Mouse (Mus musculus): ENCODE data around the gene Prlh. TPM values are rescaled to one million over a fixed set of nuclear protein-coding genes. Genes with fewer than 3 reads are reported as not detected.

The Prlh gene
- polyA plus RNA-seq, 1 experiment from 2014 or later, result not detected

DNA sequence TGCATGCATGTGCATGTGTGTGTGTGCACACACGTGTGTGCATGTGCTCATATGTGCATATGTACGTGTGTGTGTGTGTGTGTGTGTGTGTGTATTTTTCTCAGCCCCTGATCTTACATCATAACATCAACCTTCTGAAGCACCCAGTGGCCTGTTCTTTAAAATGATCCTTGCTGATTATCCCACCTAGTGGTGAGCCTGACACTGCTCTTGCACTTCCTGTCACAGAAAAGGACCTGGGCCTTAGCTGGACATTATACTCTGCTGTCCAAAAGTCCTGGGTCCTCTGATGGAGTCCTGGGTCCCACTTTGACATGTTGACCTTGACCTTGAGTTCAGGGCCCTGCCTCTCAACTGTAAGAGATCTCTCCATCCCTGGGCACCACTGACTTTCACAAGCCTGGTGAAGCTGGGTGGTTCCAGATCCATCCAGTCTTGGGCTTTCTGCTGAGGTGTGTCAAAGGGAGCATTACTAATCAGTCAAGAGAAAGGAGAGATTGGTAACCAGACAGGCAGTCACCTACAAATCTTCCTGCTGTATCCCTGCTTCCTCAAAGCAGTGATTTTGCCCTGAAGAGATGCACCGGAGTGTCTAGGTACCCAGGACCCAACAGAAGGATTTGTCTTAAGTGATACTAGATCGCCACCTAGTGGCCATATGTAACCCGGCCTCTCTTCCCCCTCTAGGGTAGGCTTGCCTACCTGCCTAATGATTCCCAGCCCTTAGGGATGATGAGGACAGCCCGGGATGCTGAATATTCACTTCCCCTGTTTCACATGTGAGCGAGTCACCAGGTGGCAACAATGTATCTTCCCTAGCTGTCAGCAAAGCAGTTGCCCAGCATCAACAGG is 3.6 kb downstream of the Prlh start:
- Histone ChIP-seq H3K4me3 (no peak overlapping the region), H3K27me3 (peaks cover 6% of the 10 kb centered on the region; the same call in 1 of the 2 replicates), H3K4me2 (no peak overlapping the region), H3K9me3 (no peaks in the 10 kb centered on the region), H3K27ac (no peak overlapping the region), H3K36me3 (no peaks in the 10 kb centered on the region), H3K9ac (no peak overlapping the region), H3K4me1 (peaks cover 4% of the 10 kb centered on the region)
- peak; percentile 53; the same call in 1 of the 2 replicates for ATAC-seq (ENCODE audit: borderline replicate concordance, extremely low read depth, low FRiP score, low TSS enrichment)
- WGBS, result 31% methylated on average over 7 of the region's 7 CpGs

- Histone ChIP-seq H3K4me3 (no peak overlapping the region), H3K27me3 (peaks cover 6% of the 10 kb centered on the region; the same call in 1 of the 2 replicates), H3K9ac (no peak overlapping the region), H3K4me2 (no peak overlapping the region), H3K27ac (peak overlapping the region; percentile 25; the same call in 1 of the 2 replicates), H3K4me1 (peaks cover 14% of the 10 kb centered on the region), H3K36me3 (no peaks in the 10 kb centered on the region), H3K9me3 (no peaks in the 10 kb centered on the region)
- 30% methylated on average over 4 of the region's 4 CpGs for WGBS
- no peak for ATAC-seq (ENCODE audit: borderline replicate concordance, extremely low read depth, low FRiP score, low TSS enrichment)
These were observed 9.6 kb downstream of the Prlh start for GRCm38 (mm10) chr1:90962526-90962925.

DNA sequence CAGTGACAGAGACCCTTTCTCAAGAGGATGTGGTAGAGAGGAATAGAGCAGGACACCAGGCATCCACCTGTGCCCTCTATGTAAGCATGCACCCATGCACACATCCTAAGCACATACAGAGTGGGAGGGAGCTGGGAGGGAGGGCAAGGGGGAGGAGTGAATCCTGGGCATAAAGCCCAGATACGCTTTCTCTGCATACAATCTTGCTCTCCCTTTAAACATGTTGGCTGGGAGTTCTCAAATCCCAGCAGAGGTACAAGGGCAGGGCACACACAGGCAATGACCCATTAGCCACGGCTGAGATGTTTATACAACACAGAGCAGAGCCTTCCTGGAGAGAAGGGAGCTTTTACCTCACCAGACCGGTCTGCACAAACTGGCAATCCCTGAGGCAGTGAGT is 10.1 kb downstream of the Prlh start:
- Histone ChIP-seq H3K4me2 (no peak overlapping the region), H3K9me3 (no peaks in the 10 kb centered on the region), H3K27me3 (peaks cover 6% of the 10 kb centered on the region; the same call in 1 of the 2 replicates), H3K4me1 (peaks cover 18% of the 10 kb centered on the region), H3K9ac (no peak overlapping the region), H3K36me3 (no peaks in the 10 kb centered on the region), H3K27ac (peak overlapping the region; percentile 25), H3K4me3 (no peak overlapping the region)
- WGBS, result 3% methylated on average over 3 of the region's 3 CpGs
- peak; percentile 75 for ATAC-seq (ENCODE audit: borderline replicate concordance, extremely low read depth, low FRiP score, low TSS enrichment)

DNA sequence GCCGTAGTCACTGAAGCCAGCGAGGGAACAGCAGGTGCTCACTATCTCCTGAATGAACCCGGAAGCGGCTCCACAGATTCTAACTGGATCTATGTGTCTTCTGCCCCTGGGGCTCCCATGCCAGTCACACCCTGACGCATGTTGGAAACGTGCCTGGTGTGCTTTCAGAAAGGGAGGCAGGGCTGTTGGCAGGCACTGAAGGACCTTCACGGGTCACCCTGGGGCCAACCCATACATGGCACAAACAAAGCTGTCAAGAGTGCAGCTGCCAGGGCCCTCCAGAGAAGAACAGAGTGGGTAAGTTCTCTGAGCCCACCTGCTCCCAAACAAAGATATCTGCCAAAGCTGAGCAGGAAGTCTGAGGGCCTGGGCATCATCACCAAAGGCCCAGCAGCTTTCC is 14.7 kb downstream of the Prlh start:
- H3K9me3 ChIP-seq, result no peaks in the 10 kb centered on the region
- H3K4me2 ChIP-seq, result no peak overlapping the region
- no peak overlapping the region for H3K27ac ChIP-seq
- H3K9ac ChIP-seq, result no peak overlapping the region
- ATAC-seq (ENCODE audit: borderline replicate concordance, extremely low read depth, low FRiP score, low TSS enrichment), result no peak
- no peaks in the 10 kb centered on the region for H3K36me3 ChIP-seq
- H3K4me1 ChIP-seq, result peaks cover 36% of the 10 kb centered on the region
- no peaks in the 10 kb centered on the region for H3K27me3 ChIP-seq
- no peak overlapping the region for H3K4me3 ChIP-seq
- WGBS, result 53% methylated on average over 7 of the region's 7 CpGs

DNA sequence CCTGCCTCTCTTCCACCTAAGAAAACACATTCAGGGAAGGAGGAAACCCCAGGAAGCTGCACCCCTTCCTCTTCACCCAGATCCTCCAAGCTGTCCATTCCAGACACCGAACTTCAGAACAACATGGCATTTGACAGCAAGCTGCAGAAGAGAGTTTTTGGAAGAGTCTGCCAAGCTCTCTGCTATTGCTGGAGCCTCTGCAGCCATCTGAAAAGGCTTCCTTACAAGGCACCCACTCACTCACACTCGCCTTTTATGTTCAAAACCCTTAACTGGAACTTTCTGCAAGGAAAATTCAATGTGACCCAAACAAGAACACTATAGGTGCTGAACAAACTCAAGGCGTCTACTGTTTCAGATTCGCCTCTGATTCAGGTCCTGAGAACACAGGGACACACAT is 15.7 kb downstream of the Prlh start:
- no peak for ATAC-seq (ENCODE audit: borderline replicate concordance, extremely low read depth, low FRiP score, low TSS enrichment)
- Histone ChIP-seq H3K27me3 (no peaks in the 10 kb centered on the region), H3K9me3 (no peaks in the 10 kb centered on the region), H3K4me1 (peaks cover 34% of the 10 kb centered on the region), H3K9ac (no peak overlapping the region), H3K36me3 (no peaks in the 10 kb centered on the region), H3K4me2 (peak overlapping the region; percentile 42; the same call in 1 of the 2 replicates), H3K27ac (peak overlapping the region; percentile 74; the same call in 1 of the 2 replicates), H3K4me3 (no peak overlapping the region)
- WGBS, result 58% methylated on average over 4 of the region's 4 CpGs

GRCm38 (mm10) chr1:90969347-90969784 is 16.5 kb downstream of the Prlh start, which contains the start of gene Rab17:
Rab17 (minus strand) TSS chr1:90969661.
- Histone ChIP-seq H3K9me3 (no peaks in the 10 kb centered on the region), H3K27me3 (no peaks in the 10 kb centered on the region), H3K4me1 (peaks cover 33% of the 10 kb centered on the region), H3K36me3 (no peaks in the 10 kb centered on the region), H3K4me2 (peak within 1 kb of the TSS; percentile 42), H3K4me3 (peak within 1 kb of the TSS; percentile 17), H3K9ac (0 out of 2 replicates have a peak within 1 kb of the TSS, but pooled peaks have one; percentile 3), H3K27ac (peak within 1 kb of the TSS; percentile 74)
- 10% methylated on average over 9 of the region's 9 CpGs for WGBS
- ATAC-seq (ENCODE audit: borderline replicate concordance, extremely low read depth, low FRiP score, low TSS enrichment), result peak; percentile 44; the same call in 1 of the 2 replicates

GRCm38 (mm10) chr1:90969881-90970390 is 17.0 kb downstream of the Prlh start:
- H3K4me2 ChIP-seq, result peak overlapping the region; percentile 42; the same call in 1 of the 2 replicates
- no peaks in the 10 kb centered on the region for H3K27me3 ChIP-seq
- H3K27ac ChIP-seq, result peak overlapping the region; percentile 74; the same call in 1 of the 2 replicates
- no peak overlapping the region for H3K4me3 ChIP-seq
- 63% methylated on average over 10 of the region's 10 CpGs for WGBS
- H3K9ac ChIP-seq, result no peak overlapping the region
- H3K36me3 ChIP-seq, result no peaks in the 10 kb centered on the region
- no peak for ATAC-seq (ENCODE audit: borderline replicate concordance, extremely low read depth, low FRiP score, low TSS enrichment)
- peaks cover 33% of the 10 kb centered on the region for H3K4me1 ChIP-seq
- no peaks in the 10 kb centered on the region for H3K9me3 ChIP-seq

DNA sequence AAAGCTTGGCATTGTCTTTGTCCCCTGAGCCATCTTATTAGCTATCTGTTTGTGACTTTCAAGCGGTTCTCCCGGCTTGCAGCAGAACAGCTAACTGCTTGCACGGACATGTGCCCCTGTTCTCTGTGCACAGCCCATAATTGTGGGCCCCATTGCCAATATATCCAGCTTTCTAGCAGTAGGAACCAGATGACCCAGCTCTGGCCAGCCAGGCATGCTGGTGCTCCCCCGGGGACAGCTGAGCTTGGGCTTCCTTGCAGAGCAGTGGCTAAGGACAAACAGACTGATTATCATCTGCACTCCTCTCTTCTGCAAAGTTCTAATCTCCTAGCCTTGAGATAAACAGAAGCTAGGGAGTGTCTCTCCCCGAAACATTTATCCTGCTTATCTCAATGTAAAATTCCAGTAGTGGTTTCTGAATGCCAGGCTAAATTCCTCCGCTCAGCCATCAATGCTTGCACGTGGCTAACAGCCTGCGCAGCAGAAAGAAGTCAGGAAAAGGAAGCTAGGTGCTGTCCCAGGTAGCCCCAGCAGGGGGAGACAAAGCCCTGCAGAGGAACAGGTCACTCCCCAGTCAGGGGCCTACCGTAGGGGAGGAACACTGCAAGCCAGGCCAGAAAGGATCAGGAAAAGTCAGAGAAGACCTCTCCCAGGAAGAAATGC is 20.1 kb downstream of the Prlh start:
- Histone ChIP-seq H3K9ac (no peak overlapping the region), H3K4me2 (no peak overlapping the region), H3K4me1 (peaks cover 29% of the 10 kb centered on the region), H3K27me3 (no peaks in the 10 kb centered on the region), H3K9me3 (no peaks in the 10 kb centered on the region), H3K27ac (no peak overlapping the region), H3K36me3 (no peaks in the 10 kb centered on the region), H3K4me3 (no peak overlapping the region)
- peak; percentile 77 for ATAC-seq (ENCODE audit: borderline replicate concordance, extremely low read depth, low FRiP score, low TSS enrichment)
- WGBS, result 20% methylated on average over 9 of the region's 9 CpGs

- no peaks in the 10 kb centered on the region for H3K27me3 ChIP-seq
- 74% methylated on average over 2 of the region's 2 CpGs for WGBS
- no peak overlapping the region for H3K4me3 ChIP-seq
- H3K4me1 ChIP-seq, result peaks cover 24% of the 10 kb centered on the region
- no peak overlapping the region for H3K27ac ChIP-seq
- H3K9me3 ChIP-seq, result no peaks in the 10 kb centered on the region
- H3K9ac ChIP-seq, result no peak overlapping the region
- no peak for ATAC-seq (ENCODE audit: borderline replicate concordance, extremely low read depth, low FRiP score, low TSS enrichment)
- no peak overlapping the region for H3K4me2 ChIP-seq
- H3K36me3 ChIP-seq, result no peaks in the 10 kb centered on the region
These were observed 20.6 kb downstream of the Prlh start for GRCm38 (mm10) chr1:90973574-90973911.

GRCm38 (mm10) chr1:90974906-90975649 is 22.2 kb downstream of the Prlh start:
- no peaks in the 10 kb centered on the region for H3K36me3 ChIP-seq
- H3K9me3 ChIP-seq, result no peaks in the 10 kb centered on the region
- no peak for ATAC-seq (ENCODE audit: borderline replicate concordance, extremely low read depth, low FRiP score, low TSS enrichment)
- WGBS, result 32% methylated on average over 12 of the region's 12 CpGs
- no peak overlapping the region for H3K4me2 ChIP-seq
- no peak overlapping the region for H3K4me3 ChIP-seq
- no peak overlapping the region for H3K27ac ChIP-seq
- H3K4me1 ChIP-seq, result peaks cover 12% of the 10 kb centered on the region
- no peaks in the 10 kb centered on the region for H3K27me3 ChIP-seq
- no peak overlapping the region for H3K9ac ChIP-seq

- Histone ChIP-seq H3K27ac (no peak overlapping the region), H3K9me3 (no peaks in the 10 kb centered on the region), H3K4me3 (no peak overlapping the region), H3K36me3 (no peaks in the 10 kb centered on the region), H3K27me3 (no peaks in the 10 kb centered on the region), H3K4me1 (peaks cover 11% of the 10 kb centered on the region), H3K9ac (no peak overlapping the region), H3K4me2 (no peak overlapping the region)
- 93% methylated on average over 4 of the region's 4 CpGs for WGBS
- no peak for ATAC-seq (ENCODE audit: borderline replicate concordance, extremely low read depth, low FRiP score, low TSS enrichment)
These were observed 23.1 kb downstream of the Prlh start for GRCm38 (mm10) chr1:90975960-90976359.

Measured in lung, embryonic 15.5 days (tissue).